Mouse (Mus musculus): ENCODE results near the gene 4921530L21Rik.

The 4921530L21Rik gene

DNA sequence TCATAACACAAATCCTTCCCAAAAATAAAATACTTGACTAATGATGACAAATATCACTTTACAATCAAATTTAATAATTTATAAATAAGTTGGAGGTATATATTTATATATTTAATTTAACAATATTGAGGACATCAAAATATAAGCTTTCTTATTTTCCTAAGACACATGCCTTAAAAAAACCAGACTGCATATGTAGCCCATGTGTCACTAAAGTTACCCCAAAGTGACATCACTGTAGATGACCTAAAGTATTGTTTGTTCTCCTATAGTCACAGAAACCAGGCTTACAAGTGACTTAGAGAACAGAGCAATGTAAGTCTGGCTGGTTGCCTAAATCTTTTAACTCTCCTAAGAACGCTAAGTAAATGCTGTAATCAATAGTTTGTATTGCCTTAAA, at the start of gene 4921530L21Rik:
Gene 4921530L21Rik (plus strand): TSS at position 301 of the 400 bp plus-strand sequence.
- no peak for DNase-seq

DNA sequence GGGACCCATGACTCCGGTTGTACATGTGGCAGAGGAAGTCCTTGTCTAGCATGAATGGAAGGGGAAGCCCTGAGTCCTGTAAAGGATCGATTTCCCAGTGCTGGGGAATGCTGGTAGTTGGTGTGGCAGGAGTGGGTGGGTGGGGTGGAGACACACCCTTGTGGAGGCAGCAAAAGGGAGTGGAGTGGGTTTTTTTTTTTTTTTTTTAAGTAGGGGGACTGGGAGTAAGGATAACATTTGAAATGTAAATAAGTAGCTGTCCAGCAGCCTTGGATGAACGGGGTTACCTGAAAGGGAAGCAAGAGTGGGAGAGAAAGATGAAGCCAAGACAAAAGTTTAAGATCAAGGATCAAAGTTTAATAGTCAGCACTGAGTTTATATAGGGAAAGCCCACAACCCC, 47.2 kb upstream of the 4921530L21Rik start:
- no peak for DNase-seq

DNA sequence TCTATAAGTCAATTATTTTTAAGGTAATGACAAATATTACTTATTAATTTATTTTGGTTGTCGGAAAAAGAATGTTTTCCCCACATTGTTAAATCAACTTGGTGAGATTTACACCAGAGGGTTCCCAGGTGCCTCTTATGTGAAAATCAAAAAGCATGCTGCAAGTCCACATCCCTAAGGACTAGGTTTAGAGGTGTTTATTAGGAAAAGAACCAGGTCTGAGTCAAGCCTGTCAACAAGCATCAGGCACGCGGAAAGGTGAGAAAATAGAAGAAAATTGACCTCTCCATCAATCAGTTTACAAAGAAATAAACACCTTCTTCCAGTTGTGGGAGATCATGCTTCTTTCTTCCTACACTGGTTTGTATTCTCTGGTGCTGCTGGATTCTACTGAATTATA, 18.1 kb upstream of the 4921530L21Rik start:
- no peak for DNase-seq

DNA sequence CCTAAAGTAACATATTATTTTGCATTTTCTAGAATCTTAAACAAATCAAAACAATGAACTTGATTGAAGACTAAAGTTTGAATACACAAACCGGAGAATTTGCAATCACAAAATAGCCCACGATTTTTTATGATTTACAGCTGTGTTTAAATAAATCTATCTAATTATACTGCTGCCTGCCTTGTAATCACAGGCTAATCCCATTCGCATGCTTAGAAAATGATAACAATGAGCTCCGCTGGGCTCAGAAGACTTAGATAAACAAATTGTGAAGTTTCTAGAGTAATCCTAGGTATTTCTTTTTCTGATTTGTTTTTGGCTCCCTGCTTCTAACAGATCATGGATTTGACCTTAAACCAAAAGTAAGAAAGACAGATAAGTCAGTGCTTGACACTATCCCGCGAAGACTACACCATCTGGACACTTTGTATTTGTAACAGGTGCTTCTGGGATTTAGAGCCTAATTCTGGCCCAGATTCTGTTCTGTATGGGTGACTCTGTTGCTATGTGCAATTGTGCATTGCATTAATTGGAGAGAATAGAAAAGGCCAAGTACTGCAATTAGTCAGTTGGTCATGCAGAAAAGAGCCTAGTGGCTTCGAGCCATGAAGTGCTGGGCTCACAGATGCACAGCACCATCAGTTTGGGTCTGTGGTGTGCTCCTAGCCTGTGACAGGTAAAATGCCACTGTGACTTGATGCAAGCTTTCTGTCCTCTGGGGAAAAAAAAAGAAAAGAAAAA, 15.2 kb upstream of the 4921530L21Rik start:
- DNase-seq, result no peak

DNA sequence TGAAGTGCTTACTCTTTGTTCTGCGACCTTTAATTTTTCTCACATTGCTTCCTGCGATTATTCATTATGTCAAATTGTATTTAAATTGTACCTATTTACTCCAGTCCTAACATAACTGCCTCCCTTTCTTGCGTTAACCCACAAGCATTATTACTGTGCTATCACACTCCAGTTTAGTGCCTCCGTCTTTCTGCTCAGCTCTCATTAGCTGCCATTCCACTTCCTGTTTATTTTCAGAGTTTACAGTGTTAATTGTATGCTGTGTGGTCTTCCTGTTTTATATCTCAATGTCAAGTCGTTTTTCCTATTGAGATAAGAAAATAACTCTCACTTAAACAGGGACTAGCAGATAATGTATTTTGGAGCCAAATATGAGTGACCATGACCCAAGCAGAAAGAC, 9.0 kb upstream of the 4921530L21Rik start:
- DNase-seq, result no peak

DNA sequence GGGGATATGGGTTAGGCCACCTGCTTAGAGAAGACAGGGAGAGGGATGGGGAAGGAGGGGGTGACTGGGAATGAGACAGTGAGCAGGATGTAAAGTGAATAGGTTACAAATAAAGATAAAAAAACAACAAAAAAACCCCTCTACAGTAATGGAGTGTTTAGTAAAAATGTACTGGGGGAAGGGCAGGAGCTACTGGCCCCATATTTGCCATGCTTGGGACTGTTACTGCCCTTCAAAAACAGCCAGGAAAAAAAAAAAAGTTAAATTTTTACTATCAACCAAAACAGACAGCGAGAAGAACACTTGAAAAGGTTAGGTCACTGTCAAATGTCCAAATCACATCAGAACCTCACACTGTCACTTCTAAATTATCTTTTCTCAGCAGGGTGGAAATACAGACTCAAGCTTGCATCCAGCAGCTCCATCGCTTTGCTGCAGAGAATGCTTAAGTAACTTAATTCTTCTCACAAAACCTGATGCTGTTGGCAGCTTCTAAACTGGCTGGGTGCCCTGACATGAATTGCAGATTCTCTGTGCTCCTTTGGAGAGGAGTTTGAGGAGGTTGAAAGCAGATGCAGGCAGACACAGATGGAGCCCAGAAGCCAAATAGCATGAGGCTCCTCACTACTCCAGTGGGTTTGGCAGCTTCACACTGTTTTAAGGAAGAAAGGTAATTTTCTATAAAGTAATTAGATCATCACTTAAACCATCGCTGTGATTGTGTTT, 4.1 kb upstream of the 4921530L21Rik start:
- DNase-seq, result no peak

DNA sequence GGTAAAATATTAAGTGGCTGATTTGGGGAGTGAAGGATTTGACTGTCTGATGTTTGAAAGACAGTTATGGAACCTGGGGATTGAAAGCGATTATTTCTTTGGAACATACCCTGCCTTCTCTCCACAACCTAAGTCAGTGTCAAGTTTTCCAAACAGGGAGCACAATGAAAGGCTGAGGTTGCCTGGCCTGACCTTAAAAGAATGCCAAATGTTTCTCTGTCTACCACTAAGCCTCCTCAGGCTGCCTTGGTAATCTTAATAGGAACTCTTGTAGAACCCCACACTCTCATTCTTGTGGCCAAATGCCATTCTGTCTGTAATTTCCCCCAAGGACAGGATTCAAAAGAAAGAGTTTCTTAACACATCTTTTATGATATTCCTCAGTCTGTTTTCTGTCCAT, 3.5 kb upstream of the 4921530L21Rik start:
- DNase-seq, result no peak

DNA sequence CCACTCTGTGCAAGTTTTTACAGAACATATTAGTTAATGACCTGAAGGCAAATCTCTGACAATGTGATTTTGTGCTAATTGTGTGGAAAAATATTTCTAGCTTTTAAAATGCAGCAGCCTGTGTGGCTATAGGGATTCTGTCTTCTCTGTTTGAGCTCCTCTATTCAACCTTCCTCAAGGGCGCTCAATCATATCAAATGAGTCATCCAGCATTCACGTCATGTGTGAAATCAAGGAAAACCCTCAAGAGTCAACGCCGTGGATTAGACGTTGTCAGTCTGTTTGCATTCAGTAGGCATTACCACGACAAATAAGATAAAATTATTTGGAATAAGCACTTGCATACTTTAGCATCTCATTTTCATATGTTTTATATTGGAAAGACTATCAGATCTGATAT, 18.4 kb downstream of the 4921530L21Rik start:
- no peak for DNase-seq

DNA sequence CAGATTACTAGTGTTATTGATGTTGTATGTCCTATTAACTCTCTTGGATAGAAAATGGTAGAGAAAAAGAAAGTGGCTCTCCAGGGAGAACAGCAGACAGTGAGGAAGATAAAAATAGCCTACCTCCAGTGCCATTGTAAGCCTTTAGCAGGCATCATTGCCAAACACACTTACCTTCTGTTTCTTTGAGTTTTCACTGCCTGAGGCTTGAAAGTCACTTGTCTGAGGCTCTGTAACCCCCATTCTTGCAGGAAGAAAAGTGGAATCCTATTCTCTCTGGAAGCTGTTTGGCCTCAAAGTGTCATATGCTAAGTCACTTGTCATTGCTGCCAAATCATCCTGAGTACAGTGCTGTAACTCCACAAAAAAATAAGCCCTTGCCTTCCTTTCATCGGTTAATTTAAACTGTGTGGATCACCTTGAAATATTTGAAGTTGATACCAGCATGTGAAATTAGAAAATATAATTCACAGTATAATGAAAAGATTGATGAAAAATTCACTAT, 23.6 kb downstream of the 4921530L21Rik start:
- DNase-seq, result no peak

DNA sequence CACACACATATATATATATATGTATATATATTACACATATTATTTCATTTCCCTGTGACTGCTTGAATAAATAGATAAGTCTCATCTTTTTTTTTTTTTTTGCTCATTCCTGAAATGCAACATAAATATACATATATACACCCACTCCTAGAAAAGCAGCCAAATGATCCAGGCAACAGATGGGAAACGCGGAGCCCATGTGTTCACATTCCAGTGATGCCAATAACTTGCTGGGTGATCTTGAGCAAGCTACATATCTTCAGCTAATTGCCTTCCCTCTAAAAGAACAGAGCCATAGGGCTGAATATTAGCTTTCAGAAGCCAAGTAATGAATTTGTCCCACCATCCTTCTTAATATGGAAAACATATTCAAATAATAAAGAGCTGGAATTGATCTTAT, 32.2 kb downstream of the 4921530L21Rik start:
- DNase-seq, result no peak

DNA sequence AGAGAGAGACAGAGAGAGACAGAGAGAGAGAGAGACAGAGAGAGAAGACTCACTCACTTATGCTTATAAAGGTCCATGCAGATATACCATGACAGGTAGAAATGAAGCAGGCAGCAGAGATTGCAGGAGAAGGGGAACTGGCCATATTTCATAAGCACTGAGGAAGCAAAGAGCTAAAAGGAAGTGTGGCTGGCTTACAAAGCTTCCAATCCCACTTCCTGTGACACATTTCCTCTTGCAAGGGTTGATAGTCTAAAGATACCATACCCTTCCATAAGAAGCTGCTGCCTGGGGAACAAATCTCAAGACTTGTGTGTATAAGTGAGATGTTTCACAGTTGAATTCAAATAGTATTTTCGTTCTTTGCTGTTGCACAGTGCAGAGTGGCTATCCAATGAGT, 45.7 kb downstream of the 4921530L21Rik start:
- DNase-seq, result no peak

DNA sequence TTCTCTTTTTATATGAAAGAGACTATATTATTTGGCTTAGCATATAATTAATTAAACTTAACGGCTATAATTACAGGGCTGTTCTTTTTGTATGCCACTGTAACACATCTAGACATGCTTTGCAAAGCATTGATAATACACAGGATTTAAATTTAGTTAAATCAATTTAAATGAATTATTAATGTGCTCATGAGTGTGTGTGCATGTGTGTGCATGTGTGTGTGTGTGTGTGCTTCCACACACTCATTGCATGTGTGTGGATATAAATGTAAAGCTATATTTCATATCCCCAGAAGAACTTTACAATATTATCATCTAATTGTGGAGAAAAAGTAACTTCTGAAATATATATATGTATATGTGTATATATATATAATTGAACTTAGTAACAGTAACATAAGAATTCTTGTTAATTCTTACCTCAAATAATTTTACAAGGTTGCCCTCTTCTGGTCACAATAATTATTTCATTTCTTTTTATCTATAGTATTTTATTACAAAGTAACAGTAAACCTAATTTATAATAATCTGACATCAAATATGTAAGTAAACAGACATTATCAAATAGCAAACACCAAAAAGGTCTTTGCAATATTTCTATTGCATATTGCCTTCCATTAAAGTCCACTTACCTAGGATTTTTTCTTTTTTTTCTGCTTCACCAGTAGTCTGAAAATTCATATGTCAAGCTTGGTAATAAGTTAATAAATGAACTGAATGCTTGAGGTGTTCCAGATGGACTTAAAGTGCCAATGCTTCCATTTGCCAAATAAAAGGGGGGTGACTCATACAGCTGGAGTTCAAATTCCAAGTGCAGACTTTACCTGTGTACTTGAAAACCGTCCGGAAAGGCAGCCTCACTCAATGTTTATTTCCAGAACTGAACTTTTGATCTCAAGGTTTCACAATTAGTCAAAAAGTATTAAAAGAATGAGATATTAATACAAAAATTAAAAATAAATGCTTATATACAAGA, 47.0 kb downstream of the 4921530L21Rik start:
- DNase-seq, result no peak

Measured in lung, postnatal 36 days (tissue).